Mouse (Mus musculus) layer of hippocampus, postnatal 10 days (tissue): ENCODE measurements at regions not wholly inside any gene's neighbourhood (a gene's known extent, or its start where the extent isn't known, plus 50 kb on each side); places are given as distances from the start of the nearest gene placed in this dataset.
A peak's percentile ranks its signal among the peaks of the same experiment; 100 is the strongest.

ENCODE experiments used
- DNase-seq, 2 experiments: peaks; one replicate each; pipeline ENCODE4 v3.0.0; 2021; ENCODE audit warnings: low spot score in 2 of 2

- no peak for DNase-seq
These were observed 81.3 kb upstream of the Gm26897 start for GRCm38 (mm10) chr5:111652472-111652871.

DNA sequence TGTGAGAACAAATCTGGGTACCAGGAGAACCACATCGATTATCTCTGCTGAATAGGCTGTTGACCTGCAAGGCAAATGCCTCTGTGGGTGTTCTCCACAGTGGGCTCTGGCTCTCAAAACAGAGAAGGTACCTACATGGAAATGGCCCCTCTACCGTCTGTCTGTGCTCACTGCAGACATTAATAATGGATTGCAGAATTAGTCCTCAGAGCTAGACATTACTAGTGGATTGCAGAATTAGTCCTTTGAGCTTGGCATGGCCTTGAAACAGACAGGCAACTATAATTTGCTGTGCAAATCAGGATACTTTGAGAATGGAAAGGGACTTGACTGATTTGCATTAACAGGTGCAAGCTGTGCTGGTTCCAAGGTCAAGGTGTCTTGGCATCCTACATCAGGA is 77.3 kb upstream of the Gm26897 start:
- DNase-seq: no peak

DNA sequence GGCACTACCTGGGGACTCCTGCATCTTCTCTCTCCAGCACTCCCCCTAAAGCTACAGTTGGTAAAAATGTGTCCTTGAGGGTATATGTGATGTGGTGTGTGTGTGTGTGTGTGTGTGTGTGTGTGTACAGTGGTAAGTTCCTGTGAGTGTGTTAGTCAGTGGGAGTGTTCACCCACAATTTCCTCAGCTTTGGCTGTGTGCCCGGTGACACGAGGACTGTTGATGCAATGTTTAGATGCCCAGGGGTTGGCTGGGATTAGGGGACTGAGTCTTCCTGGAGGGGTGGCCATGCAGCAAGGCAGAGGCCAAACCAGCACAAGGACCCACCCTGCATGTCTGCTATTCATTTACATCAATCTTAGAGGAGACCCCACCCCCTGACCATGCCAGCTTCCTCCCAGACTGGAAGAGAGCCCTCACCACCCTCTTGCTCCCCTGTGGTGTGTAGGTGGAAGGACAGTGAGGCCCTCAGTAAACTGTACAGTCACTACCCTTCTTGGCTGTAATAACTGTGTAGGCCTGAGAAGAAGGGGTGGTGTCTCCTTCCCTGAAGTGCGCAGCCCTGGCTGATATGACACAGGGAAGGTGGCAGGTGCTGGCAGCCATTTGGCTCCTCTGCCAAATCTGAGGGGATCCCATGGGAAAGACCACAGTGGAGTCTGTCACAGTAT is 75.8 kb upstream of the Gm26897 start:
- no peak for DNase-seq

GRCm38 (mm10) chr5:111659229-111659628 is 74.5 kb upstream of the Gm26897 start:
- no peak for DNase-seq

GRCm38 (mm10) chr5:111660447-111660846 is 73.3 kb upstream of the Gm26897 start:
- DNase-seq: peak in 1 of 2 experiments; percentile 47

GRCm38 (mm10) chr5:111660968-111661367 is 72.8 kb upstream of the Gm26897 start:
- no peak for DNase-seq

- DNase-seq: peak in 1 of 2 experiments; percentile 63
These were observed 71.8 kb upstream of the Gm26897 start for GRCm38 (mm10) chr5:111661971-111662370.

GRCm38 (mm10) chr5:111663831-111664230 is 69.9 kb upstream of the Gm26897 start:
- DNase-seq: no peak

DNA sequence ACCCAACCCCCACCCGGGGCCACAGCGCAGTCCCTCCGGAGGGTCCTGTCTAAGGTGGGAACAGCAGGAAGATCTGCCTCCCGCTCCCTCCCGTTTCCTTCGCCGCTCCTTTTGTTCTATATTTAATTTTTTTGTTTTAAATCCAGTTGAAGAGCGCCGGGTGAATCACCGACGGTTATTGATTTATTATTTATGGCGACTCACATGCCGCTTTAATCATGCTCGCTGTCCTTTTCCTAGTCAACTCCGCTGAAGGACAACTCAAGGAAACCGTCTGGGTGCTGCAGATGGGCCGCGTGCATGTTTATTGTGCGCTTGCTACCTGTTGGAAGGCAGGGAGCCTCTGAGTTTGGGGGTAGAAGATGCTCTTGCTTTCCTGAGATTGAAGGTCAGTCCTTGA is 68.3 kb upstream of the Gm26897 start:
- no peak for DNase-seq

- DNase-seq: no peak
These were observed 67.7 kb upstream of the Gm26897 start for GRCm38 (mm10) chr5:111666007-111666406.

DNA sequence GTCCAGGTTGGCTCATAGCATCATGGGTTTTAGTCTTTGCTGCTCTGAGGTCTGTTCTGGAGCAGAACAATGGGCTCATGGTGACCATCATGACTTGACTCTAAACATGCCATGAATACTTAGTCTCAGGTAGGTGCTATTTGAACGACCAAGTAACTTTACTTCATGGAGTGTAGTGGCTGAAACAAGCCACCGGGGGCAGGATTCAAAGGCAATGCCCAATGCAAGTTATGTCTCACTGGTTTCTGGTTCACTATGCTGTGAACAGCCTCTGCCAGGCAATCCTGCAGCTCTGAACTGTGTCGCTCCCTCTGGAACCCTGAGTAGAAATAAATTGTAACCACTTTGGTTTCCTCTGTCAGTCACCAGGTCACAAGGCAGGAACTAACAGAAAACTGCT is 65.8 kb upstream of the Gm26897 start:
- DNase-seq: no peak

DNA sequence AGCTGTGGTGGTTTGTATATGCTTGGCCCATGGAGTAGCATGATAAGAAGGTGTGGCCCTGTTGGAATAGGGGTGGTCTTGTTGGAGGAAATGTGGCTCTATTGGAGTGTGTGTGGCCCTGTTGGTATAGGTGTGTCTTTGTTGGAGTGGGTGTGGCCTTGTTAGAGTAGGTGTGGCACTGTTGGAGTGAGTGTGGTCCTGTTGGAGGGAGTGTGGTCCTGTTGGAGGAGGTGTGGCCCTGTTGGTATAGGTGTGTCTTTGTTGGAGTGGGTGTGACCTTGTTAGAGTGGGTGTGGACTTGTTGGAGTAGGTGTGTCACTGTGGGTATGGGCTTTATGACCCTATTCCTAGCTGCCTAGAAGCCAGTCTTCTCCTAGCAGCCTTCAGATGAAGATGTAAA is 64.6 kb upstream of the Gm26897 start:
- no peak for DNase-seq

DNA sequence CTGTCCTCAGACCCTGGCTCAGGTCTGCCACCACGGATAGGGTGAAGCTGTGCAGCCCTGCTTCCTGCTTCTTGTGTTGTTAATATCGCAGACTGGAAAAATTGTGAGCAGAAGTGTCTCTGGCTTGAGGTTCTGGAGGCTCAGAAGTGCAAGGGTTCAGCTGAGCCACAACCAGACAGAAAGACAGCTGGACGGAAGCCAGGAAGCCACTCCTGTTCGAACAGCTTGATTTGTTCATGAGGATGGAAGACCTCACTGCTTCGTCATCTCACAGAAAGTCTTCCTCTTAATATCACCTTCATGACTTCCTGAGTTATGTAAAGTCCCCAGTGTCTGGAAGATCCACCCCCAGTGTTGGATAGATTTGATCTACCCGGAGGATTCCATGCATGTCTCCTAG is 62.0 kb upstream of the Gm26897 start:
- no peak for DNase-seq

- no peak for DNase-seq
These were observed 58.6 kb upstream of the Gm26897 start for GRCm38 (mm10) chr5:111674976-111675672.

DNA sequence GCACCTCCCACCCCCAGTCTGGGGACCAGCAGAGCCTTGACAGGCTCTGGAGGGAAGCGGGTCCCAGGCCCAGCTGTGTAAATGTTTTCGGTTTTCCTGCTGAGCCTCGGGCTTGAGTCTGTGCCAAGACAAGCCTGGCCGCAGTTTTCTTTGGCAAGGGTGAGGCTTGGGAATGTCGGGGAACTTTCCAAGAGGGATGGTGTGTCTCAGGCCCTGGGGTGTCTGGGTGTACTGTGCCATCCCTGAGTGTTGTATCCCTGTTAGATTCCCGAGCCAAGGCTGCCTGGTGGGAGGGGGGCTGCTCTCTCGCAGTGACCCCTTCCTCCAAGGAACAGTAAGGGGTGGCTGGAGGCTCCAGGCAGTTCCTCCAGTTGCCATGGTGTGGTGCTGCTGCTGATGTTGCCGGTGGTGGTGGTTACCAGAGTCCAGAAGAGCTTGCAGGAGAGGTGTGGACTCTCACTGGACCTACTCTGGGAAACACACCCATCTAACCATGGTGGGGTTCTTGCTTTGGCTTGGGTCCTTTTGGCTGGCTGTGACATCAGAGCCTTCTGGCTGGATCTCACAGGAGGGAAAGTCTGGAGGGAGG is 58.0 kb upstream of the Gm26897 start:
- DNase-seq: peak; percentile 57 to 71

- peak; percentile 47 to 60 for DNase-seq
These were observed 55.8 kb upstream of the Gm26897 start for GRCm38 (mm10) chr5:111677847-111678311.

- no peak for DNase-seq
These were observed 55.2 kb upstream of the Gm26897 start for GRCm38 (mm10) chr5:111678496-111678895.

DNA sequence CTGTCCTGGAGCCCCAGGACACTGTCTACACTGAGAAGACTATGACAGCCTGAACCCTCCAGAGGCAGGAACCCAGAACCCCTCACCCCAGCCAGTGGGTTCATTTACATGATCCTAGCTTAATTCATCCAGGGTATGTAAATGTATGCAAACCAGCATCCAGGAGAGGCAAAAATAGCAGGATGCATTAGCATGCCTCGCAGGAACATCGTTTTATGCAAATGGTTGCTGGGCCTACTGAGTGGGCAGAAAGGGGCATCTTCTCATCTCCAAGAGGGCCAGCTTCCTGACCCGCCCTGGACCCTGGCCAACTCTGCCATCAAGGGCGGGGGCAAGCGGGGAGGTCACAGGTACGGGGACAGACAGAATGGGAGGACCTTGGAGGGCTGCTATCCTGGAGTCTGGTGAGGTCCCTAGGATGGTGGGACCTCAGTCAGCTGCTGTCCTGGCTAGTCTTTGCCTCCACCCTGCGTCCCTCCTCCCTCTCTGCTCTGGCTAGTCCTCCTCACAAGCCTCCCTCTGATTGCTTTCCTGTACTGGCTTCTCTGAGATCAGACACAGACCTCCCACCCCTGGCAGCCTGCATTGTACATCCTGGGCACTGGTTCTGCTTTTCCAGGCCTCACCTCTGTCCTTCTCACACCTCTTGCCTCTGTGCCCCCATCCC is 52.2 kb upstream of the Gm26897 start:
- no peak for DNase-seq

GRCm38 (mm10) chr5:111682899-111683298 is 50.8 kb upstream of the Gm26897 start:
- DNase-seq: peak in 1 of 2 experiments; percentile 49
